Mouse (Mus musculus): ENCODE results near the gene Higd1b. TPM values are rescaled to one million over a fixed set of nuclear protein-coding genes. Genes with fewer than 3 reads are reported as not detected.
A peak's percentile ranks its signal among the peaks of the same experiment; 100 is the strongest.

The Higd1b gene
- polyA plus RNA-seq, 1 experiment = not detected

- Histone ChIP-seq H3K4me3 (ENCODE audit: insufficient read depth, poor library complexity, severe bottlenecking) (no peak overlapping the region), H3K27me3 (ENCODE audit: control insufficient read depth, insufficient read depth, insufficient read length) (no peaks in the 10 kb centered on the region), H3ac (ENCODE audit: control insufficient read depth, insufficient read length, low read depth) (no peak overlapping the region), H3K36me3 (ENCODE audit: control insufficient read depth, insufficient read depth) (peaks cover 89% of the 10 kb centered on the region), H3K79me3 (ENCODE audit: low read depth) (no peaks in the 10 kb centered on the region), H3K79me2 (ENCODE audit: control insufficient read depth, insufficient read depth) (no peaks in the 10 kb centered on the region)
- TF ChIP-seq FOSL1 (IDR thresholded peaks at IDR 0.05; ENCODE audit: insufficient read depth, low read length, poor library complexity, severe bottlenecking) (no peak), CTCF (IDR thresholded peaks at IDR 0.05; ENCODE audit: control insufficient read depth, insufficient read depth, insufficient read length) (no peak), CEBPB (IDR thresholded peaks at IDR 0.05; ENCODE audit: low read depth) (no peak), MYOD1 (IDR thresholded peaks at IDR 0.05; ENCODE audit: control insufficient read depth, insufficient read length, low read depth) (no peak), MAX (IDR thresholded peaks at IDR 0.05) (no peak)
Measured at GRCm38 (mm10) chr11:102859933-102860332, 24.3 kb downstream of the Higd1b start.

GRCm38 (mm10) chr11:102864272-102864671, 28.6 kb downstream of the Higd1b start:
- Histone ChIP-seq H3K79me3 (ENCODE audit: low read depth) (no peaks in the 10 kb centered on the region), H3K36me3 (ENCODE audit: control insufficient read depth, insufficient read depth) (peaks cover 97% of the 10 kb centered on the region), H3K79me2 (ENCODE audit: control insufficient read depth, insufficient read depth) (no peaks in the 10 kb centered on the region), H3K27me3 (ENCODE audit: control insufficient read depth, insufficient read depth, insufficient read length) (no peaks in the 10 kb centered on the region), H3K4me3 (ENCODE audit: insufficient read depth, poor library complexity, severe bottlenecking) (no peak overlapping the region), H3ac (ENCODE audit: control insufficient read depth, insufficient read length, low read depth) (no peak overlapping the region)
- TF ChIP-seq MAX (IDR thresholded peaks at IDR 0.05) (no peak), CEBPB (IDR thresholded peaks at IDR 0.05; ENCODE audit: low read depth) (no peak)

- peaks cover 64% of the 10 kb centered on the region for H3K36me3 ChIP-seq (ENCODE audit: control insufficient read depth, insufficient read depth)
- no peak overlapping the region for H3ac ChIP-seq (ENCODE audit: control insufficient read depth, insufficient read length, low read depth)
- TF ChIP-seq FOSL1 (IDR thresholded peaks at IDR 0.05; ENCODE audit: insufficient read depth, low read length, poor library complexity, severe bottlenecking) (no peak), USF1 (IDR thresholded peaks at IDR 0.05; ENCODE audit: low read depth) (no peak), MAX (IDR thresholded peaks at IDR 0.05) (no peak), CEBPB (IDR thresholded peaks at IDR 0.05; ENCODE audit: low read depth) (no peak), MYOD1 (IDR thresholded peaks at IDR 0.05; ENCODE audit: control insufficient read depth, insufficient read length, low read depth) (no peak), CTCF (IDR thresholded peaks at IDR 0.05; ENCODE audit: control insufficient read depth, insufficient read depth, insufficient read length) (no peak)
Measured at GRCm38 (mm10) chr11:102874801-102875334, 39.2 kb downstream of the Higd1b start.

GRCm38 (mm10) chr11:102879558-102879957, 43.9 kb downstream of the Higd1b start:
- Histone ChIP-seq H3K27me3 (ENCODE audit: control insufficient read depth, insufficient read depth, insufficient read length) (no peaks in the 10 kb centered on the region), H3K79me3 (ENCODE audit: low read depth) (peaks cover 31% of the 10 kb centered on the region), H3ac (ENCODE audit: control insufficient read depth, insufficient read length, low read depth) (peak overlapping the region; percentile 18), H3K36me3 (ENCODE audit: control insufficient read depth, insufficient read depth) (peaks cover 34% of the 10 kb centered on the region), H3K4me3 (ENCODE audit: insufficient read depth, poor library complexity, severe bottlenecking) (no peak overlapping the region), H3K79me2 (ENCODE audit: control insufficient read depth, insufficient read depth) (peaks cover 45% of the 10 kb centered on the region)
- no peak for TF ChIP-seq CEBPB (IDR thresholded peaks at IDR 0.05; ENCODE audit: low read depth)
- no peak for TF ChIP-seq CTCF (IDR thresholded peaks at IDR 0.05; ENCODE audit: control insufficient read depth, insufficient read depth, insufficient read length)
- TF ChIP-seq USF1 (IDR thresholded peaks at IDR 0.05; ENCODE audit: low read depth) = no peak
- no peak for TF ChIP-seq MYOG (IDR thresholded peaks at IDR 0.05; ENCODE audit: control insufficient read depth, extremely low read depth, insufficient read length)
- TF ChIP-seq MYOD1 (IDR thresholded peaks at IDR 0.05; ENCODE audit: control insufficient read depth, insufficient read length, low read depth) = no peak
- no peak for TF ChIP-seq FOSL1 (IDR thresholded peaks at IDR 0.05; ENCODE audit: insufficient read depth, low read length, poor library complexity, severe bottlenecking)
- TF ChIP-seq MAX (IDR thresholded peaks at IDR 0.05) = no peak

More at GRCm38 (mm10) chr11:102874801-102875334, 39.2 kb downstream of the Higd1b start:
- peaks cover 47% of the 10 kb centered on the region for H3K79me2 ChIP-seq (ENCODE audit: control insufficient read depth, insufficient read depth)
- H3K79me3 ChIP-seq (ENCODE audit: low read depth) = peaks cover 25% of the 10 kb centered on the region
- no peaks in the 10 kb centered on the region for H3K27me3 ChIP-seq (ENCODE audit: control insufficient read depth, insufficient read depth, insufficient read length)
- H3K4me3 ChIP-seq (ENCODE audit: insufficient read depth, poor library complexity, severe bottlenecking) = no peak overlapping the region

- peaks cover 30% of the 10 kb centered on the region for H3K79me3 ChIP-seq (ENCODE audit: low read depth)
- peak within 1 kb of the TSS; percentile 90 for H3K4me3 ChIP-seq (ENCODE audit: insufficient read depth, poor library complexity, severe bottlenecking)
- peak within 1 kb of the TSS; percentile 95 for H3ac ChIP-seq (ENCODE audit: control insufficient read depth, insufficient read length, low read depth)
- peaks cover 45% of the 10 kb centered on the region for H3K79me2 ChIP-seq (ENCODE audit: control insufficient read depth, insufficient read depth)
- peak; percentile 100 for TF ChIP-seq MAX (IDR thresholded peaks at IDR 0.05)
- no peak for TF ChIP-seq CEBPB (IDR thresholded peaks at IDR 0.05; ENCODE audit: low read depth)
- TF ChIP-seq FOSL1 (IDR thresholded peaks at IDR 0.05; ENCODE audit: insufficient read depth, low read length, poor library complexity, severe bottlenecking) = no peak
- peak; percentile 100 for TF ChIP-seq USF1 (IDR thresholded peaks at IDR 0.05; ENCODE audit: low read depth)
- H3K27me3 ChIP-seq (ENCODE audit: control insufficient read depth, insufficient read depth, insufficient read length) = no peaks in the 10 kb centered on the region
- H3K36me3 ChIP-seq (ENCODE audit: control insufficient read depth, insufficient read depth) = peaks cover 22% of the 10 kb centered on the region
Measured at GRCm38 (mm10) chr11:102880585-102881313, 45.1 kb downstream of the Higd1b start, which contains the start of the genes Eftud2 and Ccdc103. Gene Eftud2, minus strand, starts transcription at chr11:102880985. Gene Ccdc103, plus strand, starts transcription at chr11:102881204.

Measured in C2C12 (cell line).